Mouse (Mus musculus): ENCODE data around the gene Nfib. TPM values are rescaled to one million over a fixed set of nuclear protein-coding genes. Genes with fewer than 3 reads are reported as not detected.

The Nfib gene
- polyA plus RNA-seq, 1 experiment = 3.9 TPM

DNA sequence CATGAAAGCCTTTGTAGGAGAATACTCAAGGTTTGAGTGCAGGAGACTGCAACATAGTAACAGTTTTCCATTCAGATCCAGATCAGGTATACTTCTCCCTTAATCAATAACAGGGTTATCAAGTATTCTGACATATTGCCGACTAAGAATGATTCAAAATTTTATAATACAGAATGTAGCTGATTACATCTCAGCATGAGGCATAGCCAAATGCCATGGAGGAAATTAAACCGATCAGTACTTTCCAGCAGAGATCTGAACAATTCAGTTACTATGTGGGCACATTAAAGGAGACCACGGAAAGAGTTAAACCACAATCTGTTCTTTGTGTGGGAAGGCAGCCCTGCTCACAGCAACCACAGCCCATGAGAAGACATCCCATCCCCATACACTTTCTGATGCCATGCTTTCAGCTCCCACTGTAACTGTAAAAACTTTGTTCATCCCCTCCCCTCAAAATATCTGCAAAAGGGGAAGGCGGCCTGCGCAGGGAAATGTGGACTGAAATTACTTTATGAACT, 204.9 kb downstream of the Nfib start:
- H3K4me1 ChIP-seq (replicated peaks; ENCODE audit: control insufficient read depth, insufficient read depth, low read length) = no peaks in the 10 kb centered on the region
- H3K36me3 ChIP-seq (ENCODE audit: control insufficient read depth, insufficient read depth, low read length) = no peaks in the 10 kb centered on the region
- no peak overlapping the region for H3K4me3 ChIP-seq (ENCODE audit: control insufficient read depth, insufficient read depth, low read length)
- peaks cover 7% of the 10 kb centered on the region; the same call in 1 of the 2 replicates for H3K27me3 ChIP-seq (ENCODE audit: control insufficient read depth, insufficient read depth, low read length)
- no peak overlapping the region for H3K27ac ChIP-seq (ENCODE audit: control insufficient read depth, insufficient read depth, low read length)
- TF ChIP-seq CTCF (IDR thresholded peaks at IDR 0.05; ENCODE audit: borderline replicate concordance, control insufficient read depth, extremely low read depth, insufficient read depth, low read length, poor library complexity) = no peak
- DNase-seq = no peak
- whole genome bisulfite sequencing = 3% methylated on average over 5 of the region's 5 CpGs

DNA sequence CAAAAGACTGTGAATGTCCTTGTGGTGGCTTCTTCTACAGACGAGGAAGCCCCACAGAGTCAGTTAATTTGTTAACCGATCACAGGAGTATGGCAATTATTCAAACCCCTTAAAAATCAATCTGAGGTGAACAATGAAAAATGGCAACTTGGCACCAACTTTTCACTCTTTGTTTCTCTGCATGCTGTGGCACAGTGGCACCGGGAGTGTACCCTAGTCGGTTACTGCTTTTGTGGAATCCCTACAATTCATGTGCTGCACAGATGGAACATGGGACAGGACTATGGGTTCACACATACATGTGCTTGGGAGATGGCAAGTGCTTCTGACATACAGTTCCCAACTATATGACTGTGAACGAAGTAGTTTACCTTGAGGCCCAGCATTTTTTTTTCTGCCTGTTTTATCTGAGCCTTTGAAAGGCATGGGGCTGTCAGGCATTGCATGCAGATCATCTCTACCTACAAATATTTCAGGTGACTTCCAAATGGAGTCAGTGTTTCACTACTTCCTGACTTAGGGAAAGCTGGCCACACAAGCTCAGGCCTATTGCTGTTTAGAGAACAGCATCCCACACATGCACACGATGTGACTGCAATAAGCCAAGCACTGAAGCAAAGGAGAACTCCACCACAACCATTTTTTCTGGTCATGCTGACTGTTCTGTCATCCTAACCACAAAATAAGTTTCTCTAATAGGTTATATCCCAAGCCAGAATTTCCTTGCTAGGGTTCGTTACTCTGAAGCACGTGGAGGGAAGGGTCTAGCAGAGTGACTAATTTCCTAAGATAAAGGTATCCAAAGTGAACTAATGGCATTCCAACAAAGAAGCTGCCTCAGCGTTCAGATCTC, 205.6 kb downstream of the Nfib start:
- DNase-seq = no peak
- 59% methylated on average over 9 of the region's 9 CpGs for WGBS
- no peaks in the 10 kb centered on the region for H3K4me1 ChIP-seq (replicated peaks; ENCODE audit: control insufficient read depth, insufficient read depth, low read length)
- no peaks in the 10 kb centered on the region for H3K36me3 ChIP-seq (ENCODE audit: control insufficient read depth, insufficient read depth, low read length)
- H3K27me3 ChIP-seq (ENCODE audit: control insufficient read depth, insufficient read depth, low read length) = peaks cover 7% of the 10 kb centered on the region; the same call in 1 of the 2 replicates
- H3K4me3 ChIP-seq (ENCODE audit: control insufficient read depth, insufficient read depth, low read length) = no peak overlapping the region
- no peak for TF ChIP-seq POLR2A (IDR thresholded peaks at IDR 0.05; ENCODE audit: control insufficient read depth, extremely low read depth, insufficient read depth, low read length, poor library complexity)
- H3K27ac ChIP-seq (ENCODE audit: control insufficient read depth, insufficient read depth, low read length) = no peak overlapping the region

DNA sequence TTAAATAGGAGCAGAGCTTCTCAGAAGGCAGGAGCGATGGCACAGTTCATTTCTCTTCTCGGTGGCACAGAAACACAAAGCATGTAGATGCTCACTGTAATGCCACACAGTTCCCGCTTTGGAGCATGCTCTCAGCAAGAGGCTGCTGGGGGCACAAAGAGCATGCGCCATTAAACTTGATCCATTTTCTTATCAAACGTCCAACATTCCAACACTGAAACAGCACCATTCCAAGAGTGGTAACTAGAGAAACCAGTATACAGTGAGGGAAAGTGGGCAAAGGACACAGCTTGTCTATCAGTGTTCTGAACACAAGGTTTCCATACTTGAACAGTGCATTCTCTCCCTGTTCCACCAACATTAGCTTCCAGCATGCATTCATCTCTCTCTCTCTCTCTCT, 206.3 kb downstream of the Nfib start:
- WGBS = 85% methylated on average over 5 of the region's 5 CpGs
- no peaks in the 10 kb centered on the region for H3K4me1 ChIP-seq (replicated peaks; ENCODE audit: control insufficient read depth, insufficient read depth, low read length)
- no peak for TF ChIP-seq CTCF (IDR thresholded peaks at IDR 0.05; ENCODE audit: borderline replicate concordance, control insufficient read depth, extremely low read depth, insufficient read depth, low read length, poor library complexity)
- no peak for TF ChIP-seq POLR2A (IDR thresholded peaks at IDR 0.05; ENCODE audit: control insufficient read depth, extremely low read depth, insufficient read depth, low read length, poor library complexity)
- no peaks in the 10 kb centered on the region for H3K36me3 ChIP-seq (ENCODE audit: control insufficient read depth, insufficient read depth, low read length)
- no peak overlapping the region for H3K4me3 ChIP-seq (ENCODE audit: control insufficient read depth, insufficient read depth, low read length)
- no peak for DNase-seq
- peaks cover under 1% of the 10 kb centered on the region; the same call in 1 of the 2 replicates for H3K27me3 ChIP-seq (ENCODE audit: control insufficient read depth, insufficient read depth, low read length)
- no peak overlapping the region for H3K27ac ChIP-seq (ENCODE audit: control insufficient read depth, insufficient read depth, low read length)

DNA sequence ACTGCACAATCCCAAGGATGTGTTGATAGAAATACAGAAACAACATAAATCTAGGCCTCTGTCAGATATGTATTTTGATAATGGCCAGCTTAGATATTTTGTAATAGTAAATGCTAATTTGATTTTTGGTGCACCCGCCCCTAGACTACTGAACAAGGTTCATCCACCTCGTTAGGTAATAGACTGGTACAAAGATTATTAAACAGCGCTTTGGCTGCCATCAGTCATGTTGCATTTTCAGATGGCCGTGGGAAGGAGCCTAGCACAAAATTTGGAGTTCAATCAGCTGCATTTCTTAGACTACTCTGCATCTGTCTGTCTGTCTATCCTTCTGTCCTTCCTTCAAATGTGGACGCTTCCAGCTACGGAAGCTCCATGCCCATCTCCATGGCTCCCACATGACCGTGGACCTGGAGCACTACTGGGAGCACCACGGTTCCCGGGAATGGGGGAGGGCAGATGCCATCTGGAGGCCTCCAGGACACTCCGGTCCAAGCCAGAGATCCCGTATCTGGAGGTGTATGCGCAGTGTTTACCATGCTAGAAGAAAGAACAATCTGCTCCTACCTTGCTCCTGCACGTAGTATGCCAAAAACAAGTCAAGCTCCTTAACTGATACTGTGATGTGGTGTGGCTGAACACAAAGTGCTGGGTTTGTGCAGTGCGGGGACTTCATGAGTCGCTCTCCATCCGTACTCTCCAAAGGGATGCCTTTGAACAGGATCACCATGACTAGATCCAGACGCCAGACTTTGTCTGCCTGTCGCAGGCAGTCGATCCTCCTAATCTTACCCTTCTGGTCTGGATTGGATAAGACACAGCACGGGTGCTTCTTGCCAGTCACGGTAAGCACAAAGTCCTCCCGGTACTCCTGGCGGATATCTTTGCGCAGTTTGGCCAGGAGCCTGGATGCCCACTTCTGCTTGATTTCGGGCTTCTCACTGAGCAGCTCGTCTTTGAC, 207.6 kb downstream of the Nfib start:
- H3K4me3 ChIP-seq (ENCODE audit: control insufficient read depth, insufficient read depth, low read length) = no peak overlapping the region
- no peak for DNase-seq
- no peak for TF ChIP-seq POLR2A (IDR thresholded peaks at IDR 0.05; ENCODE audit: control insufficient read depth, extremely low read depth, insufficient read depth, low read length, poor library complexity)
- TF ChIP-seq CTCF (IDR thresholded peaks at IDR 0.05; ENCODE audit: borderline replicate concordance, control insufficient read depth, extremely low read depth, insufficient read depth, low read length, poor library complexity) = no peak
- H3K36me3 ChIP-seq (ENCODE audit: control insufficient read depth, insufficient read depth, low read length) = no peaks in the 10 kb centered on the region
- H3K27ac ChIP-seq (ENCODE audit: control insufficient read depth, insufficient read depth, low read length) = no peak overlapping the region
- no peaks in the 10 kb centered on the region for H3K27me3 ChIP-seq (ENCODE audit: control insufficient read depth, insufficient read depth, low read length)
- no peaks in the 10 kb centered on the region for H3K4me1 ChIP-seq (replicated peaks; ENCODE audit: control insufficient read depth, insufficient read depth, low read length)
- 93% methylated on average over 26 of the region's 26 CpGs for WGBS

DNA sequence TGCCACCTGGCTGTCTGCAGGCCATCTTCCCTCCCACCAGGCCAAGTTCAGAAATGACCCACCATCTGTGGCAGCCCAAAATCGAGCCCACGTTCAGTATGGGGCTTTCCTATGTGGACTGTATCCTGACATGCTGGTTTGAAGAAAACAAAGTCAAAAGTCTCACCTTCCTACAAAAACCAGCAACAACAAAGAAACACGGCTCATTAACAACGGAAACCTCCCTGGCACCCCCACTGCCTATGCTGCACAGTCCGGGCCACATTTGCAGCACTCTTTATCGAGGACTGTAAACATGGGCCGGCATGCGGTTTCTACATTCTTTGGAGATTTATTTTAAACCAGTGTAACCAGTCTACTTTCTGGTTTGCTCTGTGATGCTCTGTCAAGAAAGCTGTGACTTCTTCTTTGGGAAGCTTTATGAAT, 208.4 kb downstream of the Nfib start:
- H3K27me3 ChIP-seq (ENCODE audit: control insufficient read depth, insufficient read depth, low read length) = no peaks in the 10 kb centered on the region
- no peak overlapping the region for H3K27ac ChIP-seq (ENCODE audit: control insufficient read depth, insufficient read depth, low read length)
- TF ChIP-seq POLR2A (IDR thresholded peaks at IDR 0.05; ENCODE audit: control insufficient read depth, extremely low read depth, insufficient read depth, low read length, poor library complexity) (no peak), CTCF (IDR thresholded peaks at IDR 0.05; ENCODE audit: borderline replicate concordance, control insufficient read depth, extremely low read depth, insufficient read depth, low read length, poor library complexity) (no peak)
- no peak overlapping the region for H3K4me3 ChIP-seq (ENCODE audit: control insufficient read depth, insufficient read depth, low read length)
- H3K36me3 ChIP-seq (ENCODE audit: control insufficient read depth, insufficient read depth, low read length) = no peaks in the 10 kb centered on the region
- 94% methylated on average over 8 of the region's 8 CpGs for WGBS
- no peak for DNase-seq
- no peaks in the 10 kb centered on the region for H3K4me1 ChIP-seq (replicated peaks; ENCODE audit: control insufficient read depth, insufficient read depth, low read length)

DNA sequence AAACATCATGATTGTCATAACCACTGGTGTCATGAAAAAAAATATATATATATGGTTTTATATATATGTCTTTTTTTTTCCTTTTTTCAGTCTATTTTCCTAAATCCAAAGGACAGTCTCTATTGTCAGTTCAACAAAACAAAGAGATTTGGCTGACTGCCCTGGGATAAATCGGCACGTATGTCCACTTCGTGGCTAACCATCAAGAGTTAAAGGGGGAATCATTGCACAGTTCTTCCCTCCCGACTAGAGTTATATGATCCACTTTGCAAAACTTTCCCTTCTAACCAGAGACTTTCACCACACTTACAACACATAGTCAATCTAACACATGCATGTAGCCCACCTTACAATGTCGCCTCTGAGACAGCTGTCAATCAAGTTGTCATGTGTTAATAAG, 209.2 kb downstream of the Nfib start:
- Histone ChIP-seq H3K27me3 (ENCODE audit: control insufficient read depth, insufficient read depth, low read length) (no peaks in the 10 kb centered on the region), H3K27ac (ENCODE audit: control insufficient read depth, insufficient read depth, low read length) (no peak overlapping the region), H3K4me1 (replicated peaks; ENCODE audit: control insufficient read depth, insufficient read depth, low read length) (no peaks in the 10 kb centered on the region), H3K4me3 (ENCODE audit: control insufficient read depth, insufficient read depth, low read length) (no peak overlapping the region), H3K36me3 (ENCODE audit: control insufficient read depth, insufficient read depth, low read length) (no peaks in the 10 kb centered on the region)
- DNase-seq = no peak
- TF ChIP-seq POLR2A (IDR thresholded peaks at IDR 0.05; ENCODE audit: control insufficient read depth, extremely low read depth, insufficient read depth, low read length, poor library complexity) (no peak), CTCF (IDR thresholded peaks at IDR 0.05; ENCODE audit: borderline replicate concordance, control insufficient read depth, extremely low read depth, insufficient read depth, low read length, poor library complexity) (no peak)
- WGBS = 87% methylated on average over 5 of the region's 5 CpGs

Data from thymus, adult 2 months (tissue).